9 mouse cellular contexts compared by ENCODE assay signal in the genomic region with DNA sequence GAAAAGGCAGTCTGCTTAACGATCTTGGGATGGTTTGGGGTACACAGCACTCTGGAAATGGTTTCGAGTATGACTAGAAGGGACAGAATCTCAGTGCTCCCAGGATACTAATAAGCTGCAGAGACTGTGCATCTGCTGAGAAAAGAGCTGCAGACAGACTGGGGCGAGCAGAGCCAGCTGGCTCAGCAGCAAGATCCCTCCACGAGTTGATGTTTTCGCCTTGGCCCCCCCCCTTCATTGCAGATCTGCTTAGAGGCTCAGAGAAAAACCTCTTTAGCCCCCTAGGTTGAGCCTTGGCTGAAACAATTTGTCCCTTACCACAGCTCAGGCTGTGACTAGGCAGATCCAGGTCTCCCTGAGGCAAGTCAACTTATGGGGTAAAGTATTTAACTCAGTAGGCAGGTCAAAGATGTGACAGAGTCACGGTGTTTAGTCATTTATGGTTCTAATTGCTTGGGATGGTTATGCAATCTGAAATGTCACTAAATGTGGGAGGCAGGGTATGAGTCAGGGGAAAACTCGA. TPM values are rescaled to one million over a fixed set of nuclear protein-coding genes. Genes with fewer than 3 reads are reported as not detected.
DNase-seq lines count a peak whose midpoint lies in the region; ATAC-seq and TF ChIP-seq lines count a peak whose summit lies in the region.
"Had no signal": no experiment of that assay in that cellular context is flagged by ENCODE, and none has a peak within 500 bp of the region (broad histone marks: within the 10 kb centered on the region; RNA-seq: fewer than 3 reads in every experiment).

No protein-coding gene starts in this region.

- peak overlapping the region; percentile 53; the same call in 1 of the 2 replicates for H3K27ac ChIP-seq in forebrain, embryonic 14.5 days (ENCODE audit: low read depth, low read length)
- H3K27ac ChIP-seq in forebrain, embryonic 10.5 days = no peak overlapping the region
- no peak overlapping the region for H3K27ac ChIP-seq in lung, postnatal 0 days (ENCODE audit: low read length)
- H3K27ac ChIP-seq: embryonic facial prominence, embryonic 13.5 days had no signal

- no peaks in the 10 kb centered on the region for H3K9me3 ChIP-seq in forebrain, embryonic 14.5 days (replicated peaks; ENCODE audit: control insufficient read depth, low read length)
- H3K9me3 ChIP-seq in forebrain, embryonic 10.5 days = no peaks in the 10 kb centered on the region; the same call in 1 of the 2 replicates
- H3K9me3 ChIP-seq in lung, postnatal 0 days (ENCODE audit: low read length) = no peaks in the 10 kb centered on the region
- H3K9me3 ChIP-seq: embryonic facial prominence, embryonic 13.5 days had no signal

- no peak overlapping the region for H3K4me3 ChIP-seq in forebrain, embryonic 14.5 days (ENCODE audit: low read depth, low read length)
- H3K4me3 ChIP-seq in forebrain, embryonic 10.5 days = no peak overlapping the region
- no peak overlapping the region for H3K4me3 ChIP-seq in lung, postnatal 0 days (ENCODE audit: low read depth, low read length)
- H3K4me3 ChIP-seq: embryonic facial prominence, embryonic 13.5 days had no signal

- no peak overlapping the region for H3K4me2 ChIP-seq in forebrain, embryonic 14.5 days (ENCODE audit: low read length)
- no peak overlapping the region for H3K4me2 ChIP-seq in lung, postnatal 0 days (replicated peaks; ENCODE audit: low read depth, low read length)
- H3K4me2 ChIP-seq: embryonic facial prominence, embryonic 13.5 days had no signal

- ATAC-seq in forebrain, embryonic 14.5 days = peak; percentile 26; the same call in 1 of the 2 replicates
- no peak for ATAC-seq in lung, postnatal 0 days

- H3K36me3 ChIP-seq in forebrain, embryonic 14.5 days (ENCODE audit: control insufficient read depth, insufficient read depth, low read length) = no peaks in the 10 kb centered on the region
- no peaks in the 10 kb centered on the region for H3K36me3 ChIP-seq in forebrain, embryonic 10.5 days (replicated peaks)
- H3K36me3 ChIP-seq in lung, postnatal 0 days (ENCODE audit: insufficient read depth, low read length) = no peaks in the 10 kb centered on the region
- H3K36me3 ChIP-seq: embryonic facial prominence, embryonic 13.5 days had no signal

- TF ChIP-seq CTCF in lung, postnatal 0 days (IDR thresholded peaks at IDR 0.05) = no peak

- no peak overlapping the region for H3K9ac ChIP-seq in forebrain, embryonic 14.5 days (ENCODE audit: low read length)
- no peak overlapping the region for H3K9ac ChIP-seq in lung, postnatal 0 days (replicated peaks; ENCODE audit: low read depth)
- H3K9ac ChIP-seq: embryonic facial prominence, embryonic 13.5 days had no signal

- peak; percentile 50 for DNase-seq in forebrain, embryonic 14.5 days (ENCODE audit: low spot score)
- no peak for DNase-seq in forebrain, embryonic 10.5 days (ENCODE audit: extremely low spot score, low spot score)
- peak; percentile 4 for DNase-seq in lung, postnatal 10 days
- no peak for DNase-seq in lung, postnatal 0 days (ENCODE audit: low spot score)
- peak; percentile 43 to 56 for DNase-seq in cerebellum, postnatal 25 days
- peak; percentile 25 for DNase-seq in layer of hippocampus, adult 9-10 months (ENCODE audit: low spot score)
- DNase-seq in embryo, embryonic 9.5 days (ENCODE audit: extremely low spot score) = no peak
- DNase-seq in left cerebral cortex, adult 18-20 months (ENCODE audit: low spot score in 2 of 2) = no peak

- H3K4me1 ChIP-seq in forebrain, embryonic 14.5 days (ENCODE audit: control insufficient read depth, insufficient read depth, low read length) = no peaks in the 10 kb centered on the region
- peaks cover 6% of the 10 kb centered on the region for H3K4me1 ChIP-seq in forebrain, embryonic 10.5 days
- no peaks in the 10 kb centered on the region for H3K4me1 ChIP-seq in lung, postnatal 0 days (ENCODE audit: insufficient read depth, low read depth, low read length)

- 61% methylated on average over 7 of the region's 7 CpGs for WGBS in forebrain, embryonic 14.5 days
- 68% methylated on average over 7 of the region's 7 CpGs for WGBS in forebrain, embryonic 10.5 days
- 68% methylated on average over 7 of the region's 7 CpGs for WGBS in lung, postnatal 0 days

- no peaks in the 10 kb centered on the region for H3K27me3 ChIP-seq in forebrain, embryonic 14.5 days (replicated peaks; ENCODE audit: control insufficient read depth, insufficient read depth, low read length)
- H3K27me3 ChIP-seq in forebrain, embryonic 10.5 days (ENCODE audit: poor library complexity, severe bottlenecking) = no peaks in the 10 kb centered on the region
- no peaks in the 10 kb centered on the region for H3K27me3 ChIP-seq in lung, postnatal 0 days (replicated peaks; ENCODE audit: insufficient read depth, low read length)

- TF ChIP-seq EP300 in lung, postnatal 0 days (IDR thresholded peaks at IDR 0.05) = no peak

RNA-seq across cellular contexts. Expression of a gene that starts 45.3 kb away (rescaled TPM):
- polyA plus RNA-seq in forebrain, embryonic 14.5 days (2014; fragmentation: Nextera tagmentation; extraction: Ambion mirVana) = 47.3 and 56.1 TPM in 2 replicates
- 4.5 and 5.5 TPM in 2 replicates for polyA plus RNA-seq in forebrain, embryonic 10.5 days (2016; fragmentation: Nextera tagmentation; extraction: Ambion mirVana)
- 31.4 and 52.7 TPM in 2 replicates for polyA plus RNA-seq in lung, postnatal 0 days (2015; fragmentation: Nextera tagmentation; extraction: Ambion mirVana)
- total RNA-seq in left cerebral cortex, adult 18-20 months (2021) = 100 to 1,000 TPM; 441 to 504 TPM

Comparison
In these comparisons a context has a peak if more than half of its experiments do, and no peak if none do; other contexts are left out.
1. DNase-seq: peak in forebrain, embryonic 14.5 days (single experiment), lung, postnatal 10 days (single experiment), cerebellum, postnatal 25 days (2 of 2) and layer of hippocampus, adult 9-10 months (single experiment); none in forebrain, embryonic 10.5 days (single experiment), lung, postnatal 0 days (single experiment), embryo, embryonic 9.5 days (single experiment) and left cerebral cortex, adult 18-20 months (0 of 2).